Mouse (Mus musculus) CD8-positive naive resting alpha-beta T cell, adult 2 months (primary cell): Measurements from ENCODE around the gene Olfr530.

Source experiments
- DNase-seq, 2 experiments: peaks; one replicate each; pipeline ENCODE4 v3.0.0; 2022; ENCODE audit warnings: low read depth in 2 of 2, low spot score in 2 of 2

The Olfr530 gene

GRCm38 (mm10) chr7:140376231-140376630, at the start of gene Olfr530:
Gene Olfr530, minus strand, starts transcription at chr7:140376331.
- no peak for DNase-seq

GRCm38 (mm10) chr7:140421539-140421938, 45.4 kb upstream of the Olfr530 start, which contains the start of gene Olfr532:
Gene Olfr532, minus strand, starts transcription at chr7:140421639.
- DNase-seq: no peak

- DNase-seq: no peak
These were observed 26.7 kb upstream of the Olfr530 start, which contains the start of gene Olfr531 for GRCm38 (mm10) chr7:140402818-140403217. Gene Olfr531, minus strand, starts transcription at chr7:140402918.

GRCm38 (mm10) chr7:140376911-140377310, 780 bp upstream of the Olfr530 start:
- no peak for DNase-seq

GRCm38 (mm10) chr7:140374300-140374699, 1.8 kb downstream of the Olfr530 start:
- no peak for DNase-seq

- no peak for DNase-seq
These were observed 14.6 kb downstream of the Olfr530 start, which contains the start of gene Olfr60 for GRCm38 (mm10) chr7:140361571-140361970. Gene Olfr60, minus strand, starts transcription at chr7:140361671.

- no peak for DNase-seq
These were observed 42.4 kb downstream of the Olfr530 start, which contains the start of gene Olfr527 for GRCm38 (mm10) chr7:140333717-140334116. Gene Olfr527, plus strand, starts transcription at chr7:140334017.

- no peak for DNase-seq
These were observed 46.3 kb downstream of the Olfr530 start for GRCm38 (mm10) chr7:140329766-140330304.
